Mouse (Mus musculus): ENCODE measurements around the gene Luc7l3. TPM values are rescaled to one million over a fixed set of nuclear protein-coding genes. Genes with fewer than 3 reads are reported as not detected.

Gene Luc7l3
- 113 and 130 TPM in 2 replicates for polyA plus RNA-seq (2014; fragmentation: Nextera tagmentation; extraction: Ambion mirVana)

GRCm38 (mm10) chr11:94321931-94322400 is at the start of gene Luc7l3:
Gene Luc7l3, minus strand, starts transcription at chr11:94321988.
- Histone ChIP-seq H3K27me3 (ENCODE audit: control insufficient read depth, insufficient read depth, low read length) (no peaks in the 10 kb centered on the region), H3K9me3 (ENCODE audit: control insufficient read depth, low read length) (no peaks in the 10 kb centered on the region), H3K4me1 (ENCODE audit: control insufficient read depth, insufficient read depth, low read length) (peaks cover 26% of the 10 kb centered on the region), H3K9ac (ENCODE audit: low read length) (peak within 1 kb of the TSS; percentile 99), H3K27ac (ENCODE audit: low read depth, low read length) (peak within 1 kb of the TSS; percentile 96), H3K4me3 (ENCODE audit: low read depth, low read length) (peak within 1 kb of the TSS; percentile 99), H3K36me3 (ENCODE audit: control insufficient read depth, insufficient read depth, low read length) (peaks cover 2% of the 10 kb centered on the region; the same call in 1 of the 2 replicates), H3K4me2 (peak within 1 kb of the TSS; percentile 79)
- peak; percentile 97 for ATAC-seq (ENCODE audit: low FRiP score)
- DNase-seq (ENCODE audit: low spot score, missing footprints) = peak; percentile 99
- WGBS = under 1% methylated on average over 36 of the region's 36 CpGs

GRCm38 (mm10) chr11:94370809-94371208 is 49.0 kb upstream of the Luc7l3 start:
- Histone ChIP-seq H3K27me3 (ENCODE audit: control insufficient read depth, insufficient read depth, low read length) (no peaks in the 10 kb centered on the region), H3K4me2 (no peak overlapping the region), H3K36me3 (ENCODE audit: control insufficient read depth, insufficient read depth, low read length) (no peaks in the 10 kb centered on the region), H3K4me1 (ENCODE audit: control insufficient read depth, insufficient read depth, low read length) (no peaks in the 10 kb centered on the region), H3K9ac (ENCODE audit: low read length) (no peak overlapping the region), H3K27ac (ENCODE audit: low read depth, low read length) (no peak overlapping the region), H3K9me3 (ENCODE audit: control insufficient read depth, low read length) (peaks cover 2% of the 10 kb centered on the region; the same call in 1 of the 2 replicates), H3K4me3 (ENCODE audit: low read depth, low read length) (no peak overlapping the region)
- WGBS = 59% methylated on average over 5 of the region's 5 CpGs
- ATAC-seq (ENCODE audit: low FRiP score) (no peak), DNase-seq (ENCODE audit: low spot score, missing footprints) (no peak)

- peaks cover 2% of the 10 kb centered on the region; the same call in 1 of the 2 replicates for H3K9me3 ChIP-seq (ENCODE audit: control insufficient read depth, low read length)
- WGBS = 87% methylated on average over 6 of the region's 6 CpGs
- no peak for DNase-seq (ENCODE audit: low spot score, missing footprints)
- H3K4me1 ChIP-seq (ENCODE audit: control insufficient read depth, insufficient read depth, low read length) = no peaks in the 10 kb centered on the region
- no peak overlapping the region for H3K4me2 ChIP-seq
- ATAC-seq (ENCODE audit: low FRiP score) = no peak
- no peaks in the 10 kb centered on the region for H3K36me3 ChIP-seq (ENCODE audit: control insufficient read depth, insufficient read depth, low read length)
- no peaks in the 10 kb centered on the region for H3K27me3 ChIP-seq (ENCODE audit: control insufficient read depth, insufficient read depth, low read length)
- no peak overlapping the region for H3K4me3 ChIP-seq (ENCODE audit: low read depth, low read length)
- H3K27ac ChIP-seq (ENCODE audit: low read depth, low read length) = no peak overlapping the region
- H3K9ac ChIP-seq (ENCODE audit: low read length) = no peak overlapping the region
Measured at GRCm38 (mm10) chr11:94369981-94370380, 48.2 kb upstream of the Luc7l3 start.

- 86% methylated on average over 3 of the region's 3 CpGs for WGBS
- no peak overlapping the region for H3K9ac ChIP-seq (ENCODE audit: low read length)
- no peak overlapping the region for H3K4me2 ChIP-seq
- H3K9me3 ChIP-seq (ENCODE audit: control insufficient read depth, low read length) = peaks cover 2% of the 10 kb centered on the region; the same call in 1 of the 2 replicates
- DNase-seq (ENCODE audit: low spot score, missing footprints) (no peak), ATAC-seq (ENCODE audit: low FRiP score) (no peak)
- H3K36me3 ChIP-seq (ENCODE audit: control insufficient read depth, insufficient read depth, low read length) = no peaks in the 10 kb centered on the region
- H3K27ac ChIP-seq (ENCODE audit: low read depth, low read length) = no peak overlapping the region
- H3K27me3 ChIP-seq (ENCODE audit: control insufficient read depth, insufficient read depth, low read length) = no peaks in the 10 kb centered on the region
- H3K4me1 ChIP-seq (ENCODE audit: control insufficient read depth, insufficient read depth, low read length) = no peaks in the 10 kb centered on the region
- H3K4me3 ChIP-seq (ENCODE audit: low read depth, low read length) = no peak overlapping the region
Measured at GRCm38 (mm10) chr11:94365340-94365739, 43.6 kb upstream of the Luc7l3 start.

GRCm38 (mm10) chr11:94363690-94364089 is 41.9 kb upstream of the Luc7l3 start:
- DNase-seq (ENCODE audit: low spot score, missing footprints) (no peak), ATAC-seq (ENCODE audit: low FRiP score) (no peak)
- Histone ChIP-seq H3K27ac (ENCODE audit: low read depth, low read length) (no peak overlapping the region), H3K9ac (ENCODE audit: low read length) (no peak overlapping the region), H3K4me2 (no peak overlapping the region), H3K4me1 (ENCODE audit: control insufficient read depth, insufficient read depth, low read length) (no peaks in the 10 kb centered on the region), H3K9me3 (ENCODE audit: control insufficient read depth, low read length) (peaks cover 2% of the 10 kb centered on the region; the same call in 1 of the 2 replicates), H3K4me3 (ENCODE audit: low read depth, low read length) (no peak overlapping the region), H3K27me3 (ENCODE audit: control insufficient read depth, insufficient read depth, low read length) (no peaks in the 10 kb centered on the region), H3K36me3 (ENCODE audit: control insufficient read depth, insufficient read depth, low read length) (no peaks in the 10 kb centered on the region)
- 85% methylated on average over 7 of the region's 7 CpGs for WGBS

DNA sequence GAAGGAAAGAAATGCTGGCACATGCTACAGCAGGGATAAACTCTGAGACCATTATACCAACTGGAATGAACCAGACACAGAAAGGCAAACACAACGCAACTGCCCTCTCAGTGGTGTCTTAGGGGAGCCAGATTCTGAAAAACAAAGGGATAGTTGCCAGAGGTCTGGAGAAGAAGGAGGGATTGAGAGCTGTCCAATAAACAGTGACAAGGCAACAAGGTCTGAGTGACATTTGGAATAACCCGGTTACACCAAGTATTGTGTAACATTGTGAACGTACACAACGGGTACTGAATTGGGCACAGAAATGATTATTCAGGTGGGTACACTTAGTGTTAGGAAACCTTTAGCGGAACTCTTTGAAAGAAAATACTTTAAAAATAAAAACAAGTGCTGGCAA is 40.3 kb upstream of the Luc7l3 start:
- peaks cover 2% of the 10 kb centered on the region; the same call in 1 of the 2 replicates for H3K9me3 ChIP-seq (ENCODE audit: control insufficient read depth, low read length)
- H3K4me1 ChIP-seq (ENCODE audit: control insufficient read depth, insufficient read depth, low read length) = no peaks in the 10 kb centered on the region
- ATAC-seq (ENCODE audit: low FRiP score) = no peak
- H3K27ac ChIP-seq (ENCODE audit: low read depth, low read length) = no peak overlapping the region
- no peaks in the 10 kb centered on the region for H3K36me3 ChIP-seq (ENCODE audit: control insufficient read depth, insufficient read depth, low read length)
- no peaks in the 10 kb centered on the region for H3K27me3 ChIP-seq (ENCODE audit: control insufficient read depth, insufficient read depth, low read length)
- DNase-seq (ENCODE audit: low spot score, missing footprints) = no peak
- no peak overlapping the region for H3K9ac ChIP-seq (ENCODE audit: low read length)
- H3K4me3 ChIP-seq (ENCODE audit: low read depth, low read length) = no peak overlapping the region
- H3K4me2 ChIP-seq = no peak overlapping the region
- 92% methylated on average over 5 of the region's 5 CpGs for WGBS

GRCm38 (mm10) chr11:94361166-94361870 is 39.5 kb upstream of the Luc7l3 start:
- Histone ChIP-seq H3K9ac (ENCODE audit: low read length) (no peak overlapping the region), H3K4me1 (ENCODE audit: control insufficient read depth, insufficient read depth, low read length) (no peaks in the 10 kb centered on the region), H3K27me3 (ENCODE audit: control insufficient read depth, insufficient read depth, low read length) (no peaks in the 10 kb centered on the region), H3K4me3 (ENCODE audit: low read depth, low read length) (no peak overlapping the region), H3K27ac (ENCODE audit: low read depth, low read length) (no peak overlapping the region), H3K4me2 (no peak overlapping the region), H3K9me3 (ENCODE audit: control insufficient read depth, low read length) (peaks cover 2% of the 10 kb centered on the region; the same call in 1 of the 2 replicates), H3K36me3 (ENCODE audit: control insufficient read depth, insufficient read depth, low read length) (no peaks in the 10 kb centered on the region)
- DNase-seq (ENCODE audit: low spot score, missing footprints) (no peak), ATAC-seq (ENCODE audit: low FRiP score) (no peak)
- 90% methylated on average over 14 of the region's 14 CpGs for WGBS

DNA sequence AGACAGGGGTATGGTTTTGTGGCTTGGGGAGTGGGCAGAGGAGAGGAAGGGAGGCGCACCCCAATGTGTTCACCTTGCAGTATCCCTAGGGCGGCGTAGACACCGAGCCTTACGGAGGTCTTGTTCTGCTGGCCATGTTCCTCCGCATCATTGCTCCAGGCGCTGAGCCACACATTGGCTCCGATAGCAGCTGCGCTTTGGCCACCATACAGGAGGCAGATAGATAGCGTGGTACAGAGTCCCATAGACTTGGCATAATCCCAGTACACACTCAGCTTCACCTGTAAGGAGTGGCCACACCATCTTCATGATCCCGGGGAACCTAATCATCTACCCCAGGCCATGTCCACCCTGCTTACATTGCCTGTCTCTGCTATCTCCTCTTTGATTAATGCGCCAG is 37.4 kb upstream of the Luc7l3 start:
- no peak overlapping the region for H3K4me2 ChIP-seq
- DNase-seq (ENCODE audit: low spot score, missing footprints) (no peak), ATAC-seq (ENCODE audit: low FRiP score) (no peak)
- H3K36me3 ChIP-seq (ENCODE audit: control insufficient read depth, insufficient read depth, low read length) = no peaks in the 10 kb centered on the region
- no peaks in the 10 kb centered on the region for H3K27me3 ChIP-seq (ENCODE audit: control insufficient read depth, insufficient read depth, low read length)
- no peaks in the 10 kb centered on the region for H3K4me1 ChIP-seq (ENCODE audit: control insufficient read depth, insufficient read depth, low read length)
- H3K9me3 ChIP-seq (ENCODE audit: control insufficient read depth, low read length) = no peaks in the 10 kb centered on the region
- no peak overlapping the region for H3K9ac ChIP-seq (ENCODE audit: low read length)
- H3K4me3 ChIP-seq (ENCODE audit: low read depth, low read length) = no peak overlapping the region
- no peak overlapping the region for H3K27ac ChIP-seq (ENCODE audit: low read depth, low read length)
- WGBS = 96% methylated on average over 12 of the region's 12 CpGs

DNA sequence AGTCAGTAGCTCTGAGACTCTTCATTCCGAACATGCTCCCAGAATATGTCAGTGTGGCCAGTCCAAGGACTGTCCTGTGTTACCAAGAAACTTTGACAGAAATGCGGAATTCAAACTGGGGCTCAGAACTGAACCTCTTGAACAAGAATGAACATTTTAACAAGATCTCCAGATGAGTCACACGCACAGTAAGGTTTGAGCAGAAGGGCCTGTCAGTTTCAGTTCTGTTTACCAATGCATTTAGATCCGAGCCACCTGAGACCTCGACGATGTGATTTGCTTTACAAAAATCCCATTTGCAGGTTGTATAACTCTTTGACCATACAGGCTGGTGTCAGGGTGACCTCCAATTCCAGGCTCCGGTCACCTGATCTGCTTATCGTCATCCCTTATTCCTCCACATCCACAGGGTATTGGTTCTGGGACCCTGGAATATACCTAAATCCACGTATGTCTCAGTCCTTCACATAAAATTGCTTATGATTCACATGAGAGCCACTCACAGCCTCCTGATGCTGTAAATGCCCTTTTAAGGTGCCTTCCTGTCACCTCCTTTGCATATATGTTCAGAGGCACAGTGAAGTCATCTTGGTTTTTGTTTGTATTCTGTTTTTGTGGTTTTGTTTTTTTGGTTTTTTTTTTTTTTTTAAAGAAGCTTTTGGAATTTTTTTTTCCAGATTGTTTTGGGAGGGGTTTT is 33.9 kb upstream of the Luc7l3 start:
- H3K9me3 ChIP-seq (ENCODE audit: control insufficient read depth, low read length) = no peaks in the 10 kb centered on the region
- no peak for DNase-seq (ENCODE audit: low spot score, missing footprints)
- no peak for ATAC-seq (ENCODE audit: low FRiP score)
- H3K9ac ChIP-seq (ENCODE audit: low read length) = no peak overlapping the region
- H3K36me3 ChIP-seq (ENCODE audit: control insufficient read depth, insufficient read depth, low read length) = no peaks in the 10 kb centered on the region
- no peak overlapping the region for H3K4me3 ChIP-seq (ENCODE audit: low read depth, low read length)
- no peak overlapping the region for H3K4me2 ChIP-seq
- no peak overlapping the region for H3K27ac ChIP-seq (ENCODE audit: low read depth, low read length)
- 86% methylated on average over 9 of the region's 9 CpGs for WGBS
- no peaks in the 10 kb centered on the region for H3K4me1 ChIP-seq (ENCODE audit: control insufficient read depth, insufficient read depth, low read length)
- no peaks in the 10 kb centered on the region for H3K27me3 ChIP-seq (ENCODE audit: control insufficient read depth, insufficient read depth, low read length)
